Mouse (Mus musculus) hindbrain, embryonic 16.5 days (tissue): ENCODE results near the gene Nat8f2. TPM values are rescaled to one million over a fixed set of nuclear protein-coding genes. Genes with fewer than 3 reads are reported as not detected.
"Not testable (repeated sequence)": the region's sequence is repeated elsewhere in the genome, so short reads cannot be mapped to it uniquely, and the experiment has no call there.

Experiments used
- ATAC-seq: fragments of 200-750 bp; cut with Nextera tagmentation; 2 replicates; pipeline ENCODE4 v1.8.0; 2017; ENCODE audit warnings: moderate TSS enrichment, moderate library complexity
- H3K27ac ChIP-seq: fragments of 300-500 bp; sonication (generic); 2 replicates; pipeline ENCODE4 v1.5.1; 2014; ENCODE audit warnings: low read depth, mild to moderate bottlenecking, control low read depth, low read length, moderate library complexity
- H3K27me3 ChIP-seq: fragments of 300-500 bp; sonication (generic); replicated peaks from 2 replicates; pipeline ENCODE4 v1.6.1; 2014; ENCODE audit warnings: low read length; ENCODE audit not compliant: control insufficient read depth, insufficient read depth
- H3K36me3 ChIP-seq: fragments of 300-500 bp; sonication (generic); 2 replicates; pipeline ENCODE4 v1.6.1; 2014; ENCODE audit warnings: mild to moderate bottlenecking, low read length, moderate library complexity, mixed read lengths; ENCODE audit not compliant: control insufficient read depth, insufficient read depth
- H3K4me1 ChIP-seq: fragments of 300-500 bp; sonication (generic); 2 replicates; pipeline ENCODE4 v1.6.1; 2014; ENCODE audit warnings: low read depth, low read length; ENCODE audit not compliant: control insufficient read depth, insufficient read depth
- H3K4me2 ChIP-seq: fragments of 300-500 bp; sonication (generic); 2 replicates; pipeline ENCODE4 v1.6.1; 2014; ENCODE audit warnings: mild to moderate bottlenecking, low read length, control low read depth, moderate library complexity
- H3K4me3 ChIP-seq: fragments of 300-500 bp; sonication (generic); 2 replicates; pipeline ENCODE4 v1.5.1; 2014; ENCODE audit warnings: mild to moderate bottlenecking, low read length, control low read depth, moderate library complexity
- H3K9ac ChIP-seq: fragments of 300-500 bp; sonication (generic); 2 replicates; pipeline ENCODE4 v1.6.1; 2014; ENCODE audit warnings: low read depth, mild to moderate bottlenecking, control low read depth, low read length, moderate library complexity
- H3K9me3 ChIP-seq: fragments of 300-500 bp; sonication (generic); 2 replicates; pipeline ENCODE4 v1.6.1; 2014; ENCODE audit warnings: mild to moderate bottlenecking, low read length, moderate library complexity; ENCODE audit not compliant: control insufficient read depth
- WGBS: fragments of 180-500 bp; shearing (Covaris S2); extraction: QIAGEN DNeasy Blood & Tissue Kit; methylation state at CpG from one replicate; pipeline ENCODE4 v1.1.7; 2014; 5-methylcytosine and 5-hydroxymethylcytosine counted together
- polyA plus RNA-seq: library from polyadenylated mRNA; unstranded; fragments of >200 nt; fragmentation: Nextera tagmentation; extraction: Ambion mirVana; gene quantifications from 2 replicates; pipeline ENCODE4 v1.2.1, GENCODE M21; 2015

The Nat8f2 gene
- polyA plus RNA-seq, 1 experiment from 2014 or later, result not detected

DNA sequence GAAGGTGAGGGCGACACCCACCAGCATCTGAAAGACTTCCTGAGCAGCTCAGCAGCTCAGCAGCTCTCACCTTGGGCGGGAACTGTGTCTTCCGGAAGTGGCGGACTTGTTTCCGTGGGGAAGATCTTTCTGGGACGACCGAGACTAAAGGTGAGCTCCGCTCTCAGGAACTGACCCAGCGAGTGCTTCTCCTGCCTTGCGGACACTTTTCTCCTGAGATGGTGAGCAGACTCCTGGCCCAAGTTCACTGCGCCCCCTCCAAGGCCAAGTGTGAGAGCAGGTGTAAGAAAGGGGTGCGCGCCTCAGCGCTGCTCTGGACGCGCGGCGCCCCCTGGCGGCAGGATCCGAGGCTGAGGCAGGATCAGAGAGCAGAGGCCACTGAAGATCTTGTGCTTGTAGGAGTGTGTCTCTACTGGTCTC lies 35.7 kb upstream of the Nat8f2 start, which contains the start of gene Nat8f4:
Gene Nat8f4, minus strand, starts transcription at position 243 of the 420 bp plus-strand sequence.
- H3K4me1 ChIP-seq, H3K27ac ChIP-seq, H3K36me3 ChIP-seq, H3K27me3 ChIP-seq, H3K9me3 ChIP-seq: not testable (repeated sequence)
- WGBS, result 11% methylated on average over 19 of the region's 20 CpGs
- peak within 1 kb of the TSS; percentile 46 for H3K4me2 ChIP-seq
- H3K9ac ChIP-seq, result peak within 1 kb of the TSS; percentile 13
- ATAC-seq, result peak; percentile 72
- peak within 1 kb of the TSS; percentile 34 for H3K4me3 ChIP-seq

DNA sequence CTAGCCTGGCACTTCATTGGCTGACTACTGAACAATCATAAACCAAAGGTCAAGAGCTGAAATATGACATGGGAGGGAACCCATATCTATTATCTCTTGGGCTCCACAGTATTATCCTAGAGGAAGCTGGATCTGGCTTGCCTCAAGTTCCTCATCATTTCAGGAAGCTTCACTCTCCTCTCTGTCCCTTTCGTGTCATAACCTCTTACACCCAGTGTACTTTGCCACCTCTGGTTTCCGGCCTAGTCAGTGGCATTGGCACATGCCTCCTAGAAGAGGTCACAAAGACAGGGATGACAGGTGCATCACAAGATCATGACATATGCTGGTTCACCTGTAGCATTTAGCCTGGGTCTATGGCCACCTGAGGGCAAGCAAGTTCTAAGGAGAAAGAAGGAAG lies 33.3 kb upstream of the Nat8f2 start:
- no peaks in the 10 kb centered on the region for H3K9me3 ChIP-seq
- no peaks in the 10 kb centered on the region for H3K4me1 ChIP-seq
- H3K36me3 ChIP-seq, result no peaks in the 10 kb centered on the region
- WGBS, result 96% methylated on average over 2 of the region's 2 CpGs
- H3K27me3 ChIP-seq, result no peaks in the 10 kb centered on the region
- ATAC-seq, result no peak
- H3K4me3 ChIP-seq, result no peak overlapping the region
- H3K4me2 ChIP-seq, result no peak overlapping the region
- no peak overlapping the region for H3K9ac ChIP-seq
- no peak overlapping the region for H3K27ac ChIP-seq

DNA sequence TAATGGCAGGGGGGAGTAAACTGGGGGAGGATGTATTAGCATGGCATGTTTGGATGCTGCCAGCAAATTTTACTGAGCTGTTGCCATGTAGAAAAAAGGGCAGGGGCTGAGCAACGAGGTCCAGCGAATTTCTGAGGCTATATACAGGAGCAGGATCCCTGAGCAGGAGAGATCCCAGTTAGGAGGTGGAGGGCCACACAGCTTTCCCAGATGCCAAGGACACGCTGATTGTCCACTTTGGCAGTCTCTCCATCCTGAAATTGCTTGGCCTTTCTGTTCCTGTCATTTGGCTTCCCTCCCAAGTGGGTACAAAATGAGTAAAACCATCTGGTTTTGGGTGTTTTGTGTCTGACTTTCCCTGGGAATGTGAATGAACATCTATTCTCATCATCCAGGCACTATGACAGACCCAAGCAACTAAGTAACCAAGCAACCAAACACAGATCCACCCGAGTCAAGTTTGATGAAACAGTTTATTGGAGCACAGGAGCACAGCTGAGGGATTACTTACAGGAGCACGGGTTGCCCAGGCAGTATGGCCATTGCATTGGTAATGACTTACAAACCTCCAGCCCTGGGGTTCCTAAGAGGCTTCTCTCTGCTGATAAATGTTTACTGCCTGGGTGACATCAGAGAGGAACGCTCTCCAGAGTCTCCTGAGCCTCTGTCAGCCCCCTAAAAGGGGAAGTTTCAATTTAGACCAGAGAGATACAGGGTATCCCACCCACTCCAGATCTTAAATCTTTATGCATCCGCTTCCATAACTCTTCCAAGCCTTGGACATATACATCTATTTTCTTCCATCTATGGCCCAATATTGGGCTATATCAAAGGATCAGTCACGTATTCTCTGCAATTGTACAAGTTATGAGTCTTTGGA lies 29.9 kb upstream of the Nat8f2 start:
- H3K4me1 ChIP-seq, H3K9ac ChIP-seq, H3K9me3 ChIP-seq, H3K4me3 ChIP-seq, H3K4me2 ChIP-seq, H3K27me3 ChIP-seq, H3K27ac ChIP-seq, H3K36me3 ChIP-seq: not testable (repeated sequence)
- 71% methylated on average over 7 of the region's 8 CpGs for WGBS
- ATAC-seq, result peak; percentile 73

DNA sequence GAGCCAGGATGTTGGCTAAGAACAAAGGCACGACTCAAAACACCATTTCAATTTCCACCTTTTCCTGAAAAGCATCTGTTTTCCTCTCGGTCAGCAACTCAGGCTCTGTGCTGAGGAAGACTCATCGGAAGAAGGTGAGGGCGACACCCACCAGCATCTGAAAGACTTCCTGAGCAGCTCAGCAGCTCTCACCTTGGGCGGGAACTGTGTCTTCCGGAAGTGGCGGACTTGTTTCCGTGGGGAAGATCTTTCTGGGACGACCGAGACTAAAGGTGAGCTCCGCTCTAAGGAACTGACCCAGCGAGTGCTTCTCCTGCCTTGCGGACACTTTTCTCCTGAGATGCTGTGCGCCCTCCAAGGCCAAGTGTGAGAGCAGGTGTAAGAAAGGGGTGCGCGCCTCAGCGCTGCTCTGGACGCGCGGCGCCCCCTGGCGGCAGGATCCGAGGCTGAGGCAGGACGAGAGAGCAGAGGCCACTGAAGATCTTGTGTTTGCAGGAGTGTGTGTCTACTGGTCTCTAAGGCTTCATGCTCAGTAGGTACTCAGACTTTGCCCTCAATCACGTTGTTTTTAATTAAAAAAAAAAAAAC lies 26.2 kb upstream of the Nat8f2 start:
- not testable (repeated sequence) for ATAC-seq, H3K4me1 ChIP-seq, H3K9me3 ChIP-seq, H3K36me3 ChIP-seq, H3K27ac ChIP-seq, H3K9ac ChIP-seq, H3K4me3 ChIP-seq, H3K27me3 ChIP-seq, H3K4me2 ChIP-seq
- WGBS, result 77% methylated on average over 25 of the region's 25 CpGs

DNA sequence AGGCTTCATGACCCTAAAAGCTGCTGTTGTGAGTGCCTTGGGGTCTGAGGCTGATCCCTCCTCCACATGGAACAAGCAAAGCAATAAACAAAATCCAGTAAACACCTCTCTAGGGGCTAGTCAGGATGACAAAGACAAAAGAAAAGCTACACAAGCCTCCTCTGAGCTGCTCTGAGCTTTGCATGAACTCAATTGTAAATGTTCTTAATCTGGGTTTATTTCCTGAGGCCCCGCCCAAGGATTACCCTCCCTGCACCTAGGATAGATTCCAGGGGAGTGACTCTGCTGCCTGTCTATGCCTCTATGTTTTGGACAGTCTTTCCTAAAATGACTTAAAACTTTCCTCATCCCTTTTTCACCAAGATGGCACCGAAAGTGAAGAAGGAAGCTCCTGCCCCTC lies 20.0 kb upstream of the Nat8f2 start:
- no peak overlapping the region for H3K9ac ChIP-seq
- 83% methylated on average over 2 of the region's 2 CpGs for WGBS
- ATAC-seq, result no peak
- no peak overlapping the region for H3K4me2 ChIP-seq
- H3K27me3 ChIP-seq, result no peaks in the 10 kb centered on the region
- no peak overlapping the region for H3K4me3 ChIP-seq
- no peak overlapping the region for H3K27ac ChIP-seq
- no peaks in the 10 kb centered on the region for H3K36me3 ChIP-seq
- peaks cover 3% of the 10 kb centered on the region for H3K9me3 ChIP-seq
- H3K4me1 ChIP-seq, result no peaks in the 10 kb centered on the region

DNA sequence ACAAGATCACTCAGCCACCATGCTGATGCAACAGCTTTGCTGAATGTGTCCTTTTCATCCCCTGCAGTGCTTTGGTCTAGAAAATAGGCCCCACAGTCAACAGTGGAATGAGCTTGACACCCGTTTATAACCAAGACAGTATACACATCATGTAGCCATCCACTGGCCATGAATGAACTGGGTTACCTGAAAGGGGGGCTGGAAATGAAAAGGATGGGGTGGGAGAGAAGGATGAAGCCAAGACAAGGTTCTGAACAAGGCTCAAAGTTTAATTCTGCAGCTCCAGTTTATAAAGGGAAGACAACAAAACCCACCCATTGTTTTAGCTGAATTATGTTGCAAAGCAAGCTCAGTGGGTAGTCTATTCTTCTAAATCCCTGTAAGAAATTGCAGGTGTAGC lies 15.4 kb upstream of the Nat8f2 start:
- ATAC-seq, result no peak
- 90% methylated on average over 1 of the region's 1 CpGs for WGBS
- Histone ChIP-seq H3K27ac (no peak overlapping the region), H3K27me3 (no peaks in the 10 kb centered on the region), H3K9ac (no peak overlapping the region), H3K4me1 (no peaks in the 10 kb centered on the region), H3K36me3 (no peaks in the 10 kb centered on the region), H3K4me3 (no peak overlapping the region), H3K4me2 (no peak overlapping the region), H3K9me3 (peaks cover 15% of the 10 kb centered on the region)

DNA sequence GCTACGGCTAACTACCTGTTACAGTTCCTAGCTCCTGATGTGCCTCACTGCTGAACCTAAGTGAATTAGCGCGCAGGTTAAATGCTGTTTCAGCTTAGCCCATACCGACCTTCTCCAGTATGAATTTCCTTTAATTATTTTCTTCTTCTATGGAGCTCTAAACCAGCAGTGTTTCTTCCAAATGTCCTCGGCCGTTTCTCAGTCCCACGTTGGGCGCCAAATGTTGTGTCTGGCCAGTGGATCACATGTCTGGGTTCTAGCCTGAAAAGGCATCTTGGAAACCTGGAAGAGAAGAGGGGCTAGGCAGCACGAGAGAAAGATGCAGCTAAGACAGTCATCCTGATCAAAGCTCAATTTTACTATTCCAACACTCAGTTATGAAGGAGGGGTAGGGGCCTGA lies 14.3 kb upstream of the Nat8f2 start:
- H3K27me3 ChIP-seq, H3K36me3 ChIP-seq, H3K4me2 ChIP-seq, ATAC-seq, H3K27ac ChIP-seq, H3K4me3 ChIP-seq, H3K4me1 ChIP-seq, H3K9ac ChIP-seq: not testable (repeated sequence)
- 94% methylated on average over 9 of the region's 9 CpGs for whole genome bisulfite sequencing
- H3K9me3 ChIP-seq, result peaks cover 15% of the 10 kb centered on the region

DNA sequence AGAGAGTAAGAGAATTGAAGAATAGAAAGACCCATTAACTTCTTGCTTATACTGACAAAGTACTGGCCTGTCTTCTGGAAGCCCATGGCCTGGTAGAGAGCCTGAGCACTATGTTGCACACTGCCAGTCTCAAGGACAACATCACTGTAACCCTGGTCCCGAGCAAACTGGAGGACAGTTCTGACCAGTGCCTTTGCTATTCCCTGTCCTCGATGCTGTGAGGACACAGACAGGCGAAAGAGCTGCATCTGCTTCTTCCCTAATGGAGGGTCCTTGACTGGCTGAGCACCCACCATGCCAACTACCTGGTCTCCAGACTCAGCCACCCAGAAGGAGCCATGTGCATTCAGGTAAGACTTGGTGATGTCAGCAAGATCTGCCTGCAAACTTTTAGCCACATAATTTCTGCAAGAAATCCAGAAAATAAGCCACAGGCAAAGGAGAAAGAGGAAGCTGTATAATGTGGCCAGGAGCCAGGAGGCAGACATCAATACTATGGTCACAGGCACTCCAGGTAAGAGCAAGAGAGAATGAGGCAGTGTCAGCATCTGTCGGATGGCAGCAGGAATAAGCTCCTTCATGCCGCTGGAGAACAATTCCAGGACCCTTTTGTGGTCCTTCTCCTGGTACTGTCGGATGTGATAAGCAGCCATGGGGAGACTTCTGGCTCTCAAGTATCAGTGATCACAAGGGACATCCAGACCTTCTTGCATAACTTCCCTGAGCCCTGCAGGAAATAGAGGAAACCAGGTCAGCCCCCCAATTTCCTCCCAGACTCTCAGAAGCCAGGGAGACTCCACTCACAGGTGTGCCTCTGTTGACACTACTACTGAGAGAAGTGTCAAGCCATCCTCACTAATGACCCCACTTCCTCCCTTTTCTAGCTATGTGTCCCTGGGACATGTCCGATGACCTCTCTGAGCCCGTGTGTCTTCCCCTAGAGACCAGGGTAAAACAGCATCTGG lies 950 bp downstream of the Nat8f2 start:
- no peak overlapping the region for H3K4me3 ChIP-seq
- H3K4me2 ChIP-seq, result no peak overlapping the region
- H3K4me1 ChIP-seq, result no peaks in the 10 kb centered on the region
- ATAC-seq, result no peak
- H3K9ac ChIP-seq, result no peak overlapping the region
- H3K27ac ChIP-seq, result no peak overlapping the region
- 82% methylated on average over 8 of the region's 8 CpGs for WGBS
- no peaks in the 10 kb centered on the region for H3K36me3 ChIP-seq
- H3K9me3 ChIP-seq, result no peaks in the 10 kb centered on the region
- no peaks in the 10 kb centered on the region for H3K27me3 ChIP-seq

DNA sequence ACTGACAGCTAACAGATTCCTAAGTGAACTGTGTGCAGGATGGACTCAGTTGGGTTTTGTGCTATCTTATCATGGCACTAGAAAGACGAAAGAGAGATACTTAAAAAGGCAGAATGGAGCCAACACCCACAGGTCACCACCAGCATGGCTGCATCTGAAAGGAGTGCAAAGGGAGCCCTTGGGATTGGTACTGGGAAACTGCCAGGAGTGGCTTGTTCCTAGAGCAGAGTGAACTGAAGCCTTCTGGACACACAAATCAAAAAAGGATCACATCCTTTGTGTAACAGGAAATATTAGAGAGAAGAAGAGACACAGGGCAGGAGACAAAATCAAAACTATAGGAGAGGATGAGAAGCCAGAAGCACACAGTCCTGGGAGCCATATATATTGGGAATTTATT lies 2.0 kb downstream of the Nat8f2 start:
- not testable (repeated sequence) for H3K4me2 ChIP-seq, H3K36me3 ChIP-seq, H3K9me3 ChIP-seq, H3K9ac ChIP-seq, H3K4me3 ChIP-seq, H3K27ac ChIP-seq, H3K27me3 ChIP-seq, H3K4me1 ChIP-seq, ATAC-seq
- 70% methylated on average over 1 of the region's 1 CpGs for WGBS
